In the genomic region with DNA sequence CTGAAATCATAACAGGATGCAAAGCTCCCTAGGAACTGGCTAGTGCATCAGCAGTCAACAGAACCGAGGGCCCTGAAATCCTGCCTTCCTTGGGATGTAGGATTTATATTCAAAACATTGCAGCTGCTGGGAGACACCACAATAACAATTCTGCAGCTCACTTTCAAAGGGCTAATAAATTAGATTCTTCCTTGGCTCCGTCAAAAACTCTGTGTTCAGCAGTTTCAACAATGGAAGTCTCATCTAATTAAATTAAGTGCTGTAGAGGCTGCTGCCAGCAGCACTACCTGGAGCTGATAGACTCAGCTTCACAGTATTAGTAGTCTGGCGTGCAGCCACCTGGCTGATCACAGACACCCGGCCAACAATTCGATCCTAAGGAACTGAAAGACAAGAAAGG, we compare ENCODE assay signal across 12 mouse cellular contexts.
DNase-seq lines count a peak whose midpoint lies in the region; ATAC-seq and TF ChIP-seq lines count a peak whose summit lies in the region.
"Had no signal": no experiment of that assay in that cellular context is flagged by ENCODE, and none has a peak within 500 bp of the region (broad histone marks: within the 10 kb centered on the region; RNA-seq: fewer than 3 reads in every experiment).

No protein-coding gene starts in this region.

- no peaks in the 10 kb centered on the region for H3K36me3 ChIP-seq in hindbrain, embryonic 14.5 days (replicated peaks; ENCODE audit: control insufficient read depth, insufficient read depth)

- no peaks in the 10 kb centered on the region for H3K27me3 ChIP-seq in hindbrain, embryonic 14.5 days (ENCODE audit: control insufficient read depth, insufficient read depth, low read length)

- TF ChIP-seq CTCF in brain, embryonic 14.5 days (IDR thresholded peaks at IDR 0.05; ENCODE audit: borderline replicate concordance, extremely low read depth, insufficient read depth, insufficient read length) = no peak

- H3K4me2 ChIP-seq in hindbrain, embryonic 14.5 days (replicated peaks) = peak overlapping the region; percentile 17

- no peak; the same call in 1 of the 2 replicates for ATAC-seq in cerebellum, adult (ENCODE audit: insufficient number of reproducible peaks, low FRiP score, low TSS enrichment)
- ATAC-seq in hindbrain, embryonic 14.5 days (ENCODE audit: low FRiP score) = peak; percentile 53; the same call in 1 of the 2 replicates

- peak; percentile 4 to 18 for DNase-seq in cerebellum, postnatal 25 days
- peak; percentile 2 to 3 for DNase-seq in layer of hippocampus, adult 8-10 months (ENCODE audit: low spot score in 2 of 2)
- no peak for DNase-seq in layer of hippocampus, adult 9-10 months (ENCODE audit: low spot score)
- DNase-seq in brain, embryonic 14.5 days (ENCODE audit: low read depth) = peak; percentile 85
- peak; percentile 46 for DNase-seq in hindbrain, embryonic 14.5 days (ENCODE audit: low spot score)
- DNase-seq in heart, postnatal 25 days (ENCODE audit: low spot score) = no peak
- DNase-seq in left cerebral cortex, postnatal 36 days (ENCODE audit: low spot score in 2 of 2) = no peak
- DNase-seq: B cell, adult 2 months; cerebellum, adult 18-20 months; heart, postnatal 4 days had no signal

- no peaks in the 10 kb centered on the region for H3K9me3 ChIP-seq in hindbrain, embryonic 14.5 days (ENCODE audit: control insufficient read depth, low read length)

- H3K4me3 ChIP-seq in hindbrain, embryonic 14.5 days (replicated peaks; ENCODE audit: low read length) = no peak overlapping the region

- TF ChIP-seq POLR2A in brain, embryonic 14.5 days (IDR thresholded peaks at IDR 0.05; ENCODE audit: borderline replicate concordance, extremely low read depth, insufficient read depth, insufficient read length, poor library complexity, severe bottlenecking) = no peak

- peak overlapping the region; percentile 8; the same call in 1 of the 2 replicates for H3K9ac ChIP-seq in hindbrain, embryonic 14.5 days
- H3K9ac ChIP-seq: liver, embryonic 14.5 days had no signal

- WGBS in hindbrain, embryonic 14.5 days = 24% methylated on average over 5 of the region's 5 CpGs

- intact Hi-C loops in heart, postnatal 25 days (cut with DNase I) = no loop called here
- intact Hi-C loops in left cerebral cortex, postnatal 36 days (cut with DNase I) = no loop called here

- H3K4me1 ChIP-seq in hindbrain, embryonic 14.5 days (replicated peaks; ENCODE audit: control insufficient read depth, insufficient read depth, low read length) = no peaks in the 10 kb centered on the region

- peak overlapping the region; percentile 52 for H3K27ac ChIP-seq in hindbrain, embryonic 14.5 days
- H3K27ac ChIP-seq: liver, embryonic 14.5 days had no signal

Comparison
In these comparisons a context has a peak if more than half of its experiments do, and no peak if none do; other contexts are left out.
1. DNase-seq: peak in cerebellum, postnatal 25 days (2 of 2), layer of hippocampus, adult 8-10 months (2 of 2), brain, embryonic 14.5 days (single experiment) and hindbrain, embryonic 14.5 days (single experiment); none in layer of hippocampus, adult 9-10 months (single experiment), heart, postnatal 25 days (single experiment) and left cerebral cortex, postnatal 36 days (0 of 2).